Mouse (Mus musculus): Measurements from ENCODE around the gene Hmgcll1. TPM values are rescaled to one million over a fixed set of nuclear protein-coding genes. Genes with fewer than 3 reads are reported as not detected.

Hmgcll1 gene
- polyA plus RNA-seq, 1 experiment = 0.58 TPM

DNA sequence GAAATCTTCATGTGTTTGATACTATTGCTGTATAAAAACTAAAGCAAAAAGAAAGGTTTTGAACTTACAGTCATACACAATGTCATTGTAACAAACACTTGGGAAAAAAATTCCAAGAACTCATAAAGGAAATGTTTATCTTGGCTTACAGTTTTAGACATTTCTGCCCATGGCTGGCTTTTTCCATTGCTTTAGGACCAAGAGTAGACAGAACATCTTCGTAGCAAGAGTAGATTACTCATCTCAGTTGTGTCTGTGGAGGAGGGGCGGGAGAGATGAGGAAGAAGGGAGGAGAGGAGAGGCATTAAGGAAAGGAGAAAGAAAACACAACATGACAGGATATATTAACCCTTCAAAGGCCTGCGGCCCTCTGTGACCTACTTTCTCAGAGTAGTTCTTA, 11.6 kb upstream of the Hmgcll1 start:
- 61% methylated on average over 3 of the region's 3 CpGs for WGBS
- DNase-seq = no peak
- no peaks in the 10 kb centered on the region for H3K36me3 ChIP-seq (ENCODE audit: control insufficient read depth, insufficient read depth, low read length)
- H3K27ac ChIP-seq (ENCODE audit: insufficient read depth, low read depth, low read length) = no peak overlapping the region
- H3K27me3 ChIP-seq (replicated peaks; ENCODE audit: control insufficient read depth, insufficient read depth, low read length) = no peaks in the 10 kb centered on the region
- TF ChIP-seq POLR2A (IDR thresholded peaks at IDR 0.05; ENCODE audit: low read depth, low read length) (no peak), CTCF (conservative IDR thresholded peaks at IDR 0.05; ENCODE audit: insufficient read depth, insufficient read length, low read depth, low read length) (no peak)
- H3K4me3 ChIP-seq (ENCODE audit: insufficient read depth, low read depth, low read length) = no peak overlapping the region
- H3K4me1 ChIP-seq (ENCODE audit: control insufficient read depth, insufficient read depth, low read length) = no peaks in the 10 kb centered on the region

DNA sequence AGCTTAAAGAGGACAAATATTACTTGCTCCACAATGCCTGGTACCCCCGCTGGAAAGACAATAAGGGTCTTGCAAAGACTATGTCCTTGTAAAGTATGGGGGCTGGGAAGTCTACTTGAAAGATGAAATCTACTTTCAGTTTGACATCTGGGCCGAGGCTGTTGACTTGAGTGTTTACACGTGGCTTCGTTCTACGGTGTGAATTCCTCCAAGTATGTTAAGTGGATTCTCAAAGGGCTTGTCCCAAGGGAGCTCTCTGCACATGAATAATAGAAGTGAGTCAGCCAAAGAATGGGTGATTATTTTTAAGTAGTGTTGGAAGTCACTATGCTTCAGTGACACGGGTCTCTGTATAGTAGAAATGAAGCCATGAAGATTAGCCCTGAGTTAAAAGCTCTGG, 11.0 kb upstream of the Hmgcll1 start:
- no peak overlapping the region for H3K27ac ChIP-seq (ENCODE audit: insufficient read depth, low read depth, low read length)
- no peaks in the 10 kb centered on the region for H3K36me3 ChIP-seq (ENCODE audit: control insufficient read depth, insufficient read depth, low read length)
- no peaks in the 10 kb centered on the region for H3K4me1 ChIP-seq (ENCODE audit: control insufficient read depth, insufficient read depth, low read length)
- TF ChIP-seq CTCF (conservative IDR thresholded peaks at IDR 0.05; ENCODE audit: insufficient read depth, insufficient read length, low read depth, low read length) = no peak
- no peak for TF ChIP-seq POLR2A (IDR thresholded peaks at IDR 0.05; ENCODE audit: low read depth, low read length)
- no peak for DNase-seq
- no peaks in the 10 kb centered on the region for H3K27me3 ChIP-seq (replicated peaks; ENCODE audit: control insufficient read depth, insufficient read depth, low read length)
- WGBS = 62% methylated on average over 6 of the region's 6 CpGs
- no peak overlapping the region for H3K4me3 ChIP-seq (ENCODE audit: insufficient read depth, low read depth, low read length)

DNA sequence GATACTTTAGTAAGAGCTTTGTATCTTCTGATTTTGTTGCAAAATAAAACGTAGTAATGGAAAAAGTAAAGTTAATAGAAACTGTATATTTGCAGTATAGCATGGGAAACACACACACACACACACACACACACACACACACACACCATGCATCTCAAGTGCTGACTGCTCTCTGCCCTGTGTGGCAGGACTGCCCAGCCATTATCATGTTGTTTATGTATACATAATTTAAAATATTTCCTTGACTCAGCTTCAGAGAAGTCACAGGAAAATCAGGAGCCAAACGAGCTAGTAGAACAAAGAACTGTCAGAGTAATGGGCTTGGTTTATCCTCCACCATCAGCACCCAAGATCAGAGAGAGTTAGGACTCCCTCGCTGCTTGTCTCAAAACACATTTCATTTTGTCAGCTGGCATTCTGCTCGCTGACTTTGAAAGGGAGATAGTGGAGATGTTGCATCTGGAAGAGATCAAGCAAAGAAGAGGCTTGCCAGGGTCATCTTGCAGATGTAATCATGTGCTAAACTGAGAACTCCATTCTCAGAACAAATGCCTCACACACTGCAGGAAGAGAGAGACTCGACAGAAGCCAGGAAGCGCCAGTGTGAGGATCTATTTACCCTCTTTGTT, 7.2 kb upstream of the Hmgcll1 start:
- Histone ChIP-seq H3K27ac (ENCODE audit: insufficient read depth, low read depth, low read length) (no peak overlapping the region), H3K36me3 (ENCODE audit: control insufficient read depth, insufficient read depth, low read length) (no peaks in the 10 kb centered on the region), H3K27me3 (replicated peaks; ENCODE audit: control insufficient read depth, insufficient read depth, low read length) (no peaks in the 10 kb centered on the region), H3K4me3 (ENCODE audit: insufficient read depth, low read depth, low read length) (no peak overlapping the region), H3K4me1 (ENCODE audit: control insufficient read depth, insufficient read depth, low read length) (no peaks in the 10 kb centered on the region)
- no peak for DNase-seq
- TF ChIP-seq POLR2A (IDR thresholded peaks at IDR 0.05; ENCODE audit: low read depth, low read length) (no peak), CTCF (conservative IDR thresholded peaks at IDR 0.05; ENCODE audit: insufficient read depth, insufficient read length, low read depth, low read length) (no peak)
- WGBS = 43% methylated on average over 6 of the region's 6 CpGs

DNA sequence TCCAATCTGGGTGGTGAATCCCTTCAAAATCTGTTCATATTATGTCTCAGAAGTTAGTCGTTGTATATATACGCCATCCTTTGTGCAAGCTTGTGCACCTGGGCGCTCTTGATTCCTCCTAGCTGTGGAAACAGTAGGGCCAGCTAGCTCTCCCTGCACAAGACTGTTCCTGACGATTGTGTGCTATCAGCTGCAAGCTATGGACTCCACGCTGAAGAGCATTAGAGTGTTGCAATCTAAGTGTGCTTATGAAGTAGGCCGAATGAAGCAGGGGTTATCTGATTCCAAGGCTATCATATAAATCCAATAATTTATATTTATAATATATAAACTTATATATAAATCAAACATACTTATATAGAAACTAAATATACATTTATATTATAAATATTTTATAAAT, 866 bp upstream of the Hmgcll1 start:
- Histone ChIP-seq H3K36me3 (ENCODE audit: control insufficient read depth, insufficient read depth, low read length) (no peaks in the 10 kb centered on the region), H3K4me1 (ENCODE audit: control insufficient read depth, insufficient read depth, low read length) (no peaks in the 10 kb centered on the region; the same call in 1 of the 2 replicates), H3K4me3 (ENCODE audit: insufficient read depth, low read depth, low read length) (no peak overlapping the region), H3K27ac (ENCODE audit: insufficient read depth, low read depth, low read length) (no peak overlapping the region), H3K27me3 (replicated peaks; ENCODE audit: control insufficient read depth, insufficient read depth, low read length) (no peaks in the 10 kb centered on the region)
- no peak for DNase-seq
- WGBS = 91% methylated on average over 6 of the region's 6 CpGs
- no peak for TF ChIP-seq POLR2A (IDR thresholded peaks at IDR 0.05; ENCODE audit: low read depth, low read length)

DNA sequence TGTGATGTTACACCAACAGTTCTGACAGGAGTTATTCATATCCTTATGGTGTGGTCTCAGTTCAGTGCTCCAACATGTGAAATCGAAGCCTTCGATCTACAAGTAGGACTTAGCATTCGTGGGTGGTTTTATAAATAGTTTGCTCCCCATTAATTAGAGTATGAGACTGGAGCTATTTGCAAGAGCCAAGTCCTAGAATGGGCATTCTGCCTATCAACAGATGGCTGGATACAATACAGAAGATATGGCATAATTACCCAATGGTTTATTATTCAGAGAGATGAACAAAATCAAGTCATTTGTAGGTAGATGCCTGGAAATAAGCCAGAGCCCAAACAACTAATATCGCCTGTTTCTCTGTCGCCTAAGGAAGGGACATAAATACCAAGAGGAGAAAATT, 1.3 kb downstream of the Hmgcll1 start:
- Histone ChIP-seq H3K27me3 (replicated peaks; ENCODE audit: control insufficient read depth, insufficient read depth, low read length) (no peaks in the 10 kb centered on the region), H3K4me1 (ENCODE audit: control insufficient read depth, insufficient read depth, low read length) (no peaks in the 10 kb centered on the region; the same call in 1 of the 2 replicates), H3K27ac (ENCODE audit: insufficient read depth, low read depth, low read length) (no peak overlapping the region), H3K36me3 (ENCODE audit: control insufficient read depth, insufficient read depth, low read length) (no peaks in the 10 kb centered on the region), H3K4me3 (ENCODE audit: insufficient read depth, low read depth, low read length) (no peak overlapping the region)
- no peak for DNase-seq
- TF ChIP-seq CTCF (conservative IDR thresholded peaks at IDR 0.05; ENCODE audit: insufficient read depth, insufficient read length, low read depth, low read length) (no peak), POLR2A (IDR thresholded peaks at IDR 0.05; ENCODE audit: low read depth, low read length) (no peak)
- 86% methylated on average over 5 of the region's 5 CpGs for WGBS

DNA sequence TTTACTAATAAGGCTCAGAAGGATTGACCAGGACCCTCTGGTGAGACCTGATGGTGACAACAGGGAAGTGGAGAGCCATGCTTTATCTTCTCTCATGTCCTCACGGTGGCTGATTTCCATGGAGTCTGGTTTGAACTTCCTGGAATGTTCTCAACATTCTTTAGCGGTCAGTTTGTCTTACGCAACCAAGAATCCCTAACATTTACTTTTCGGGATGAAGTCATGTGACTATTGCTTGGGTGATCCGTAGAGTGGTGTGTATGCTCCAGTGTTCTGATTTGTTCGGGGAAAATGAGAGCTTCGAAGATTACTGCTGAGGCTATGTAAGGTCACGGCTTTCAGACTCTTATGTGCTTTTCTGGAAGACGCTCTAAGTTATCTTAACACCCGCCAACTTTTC, 1.9 kb downstream of the Hmgcll1 start:
- no peak for DNase-seq
- Histone ChIP-seq H3K4me1 (ENCODE audit: control insufficient read depth, insufficient read depth, low read length) (no peaks in the 10 kb centered on the region; the same call in 1 of the 2 replicates), H3K27me3 (replicated peaks; ENCODE audit: control insufficient read depth, insufficient read depth, low read length) (no peaks in the 10 kb centered on the region), H3K27ac (ENCODE audit: insufficient read depth, low read depth, low read length) (no peak overlapping the region), H3K36me3 (ENCODE audit: control insufficient read depth, insufficient read depth, low read length) (no peaks in the 10 kb centered on the region), H3K4me3 (ENCODE audit: insufficient read depth, low read depth, low read length) (no peak overlapping the region)
- TF ChIP-seq CTCF (conservative IDR thresholded peaks at IDR 0.05; ENCODE audit: insufficient read depth, insufficient read length, low read depth, low read length) (no peak), POLR2A (IDR thresholded peaks at IDR 0.05; ENCODE audit: low read depth, low read length) (no peak)
- 91% methylated on average over 10 of the region's 10 CpGs for WGBS

DNA sequence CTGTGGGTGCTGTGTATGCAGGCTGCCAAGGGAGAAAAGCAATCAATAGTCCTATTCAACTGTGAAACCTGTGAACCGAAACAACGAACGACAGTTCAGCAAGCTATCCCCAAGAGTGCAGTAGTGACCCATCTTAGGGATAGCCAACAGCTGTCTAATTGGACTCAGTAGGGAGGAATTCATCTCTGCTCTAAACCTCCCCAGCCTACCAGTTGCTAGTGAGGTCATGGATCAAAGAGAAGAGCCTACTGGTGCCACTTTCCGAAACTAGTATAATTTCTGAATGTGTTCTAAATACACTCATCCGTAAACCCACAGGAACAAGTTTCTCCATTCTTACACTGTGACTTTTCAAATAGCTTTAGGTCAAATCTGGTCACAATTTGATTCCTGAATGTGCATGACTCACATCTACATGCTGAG, 8.9 kb downstream of the Hmgcll1 start:
- no peak for DNase-seq
- Histone ChIP-seq H3K27me3 (replicated peaks; ENCODE audit: control insufficient read depth, insufficient read depth, low read length) (no peaks in the 10 kb centered on the region), H3K4me3 (ENCODE audit: insufficient read depth, low read depth, low read length) (no peak overlapping the region), H3K27ac (ENCODE audit: insufficient read depth, low read depth, low read length) (no peak overlapping the region), H3K36me3 (ENCODE audit: control insufficient read depth, insufficient read depth, low read length) (no peaks in the 10 kb centered on the region), H3K4me1 (ENCODE audit: control insufficient read depth, insufficient read depth, low read length) (peaks cover 4% of the 10 kb centered on the region; the same call in 1 of the 2 replicates)
- 48% methylated on average over 5 of the region's 5 CpGs for WGBS
- TF ChIP-seq CTCF (conservative IDR thresholded peaks at IDR 0.05; ENCODE audit: insufficient read depth, insufficient read length, low read depth, low read length) = no peak
- no peak for TF ChIP-seq POLR2A (IDR thresholded peaks at IDR 0.05; ENCODE audit: low read depth, low read length)
